Mouse (Mus musculus): ENCODE measurements around the gene Brd7. TPM values are rescaled to one million over a fixed set of nuclear protein-coding genes. Genes with fewer than 3 reads are reported as not detected.

Gene Brd7
- polyA plus RNA-seq, 1 experiment, result 55.2 TPM

DNA sequence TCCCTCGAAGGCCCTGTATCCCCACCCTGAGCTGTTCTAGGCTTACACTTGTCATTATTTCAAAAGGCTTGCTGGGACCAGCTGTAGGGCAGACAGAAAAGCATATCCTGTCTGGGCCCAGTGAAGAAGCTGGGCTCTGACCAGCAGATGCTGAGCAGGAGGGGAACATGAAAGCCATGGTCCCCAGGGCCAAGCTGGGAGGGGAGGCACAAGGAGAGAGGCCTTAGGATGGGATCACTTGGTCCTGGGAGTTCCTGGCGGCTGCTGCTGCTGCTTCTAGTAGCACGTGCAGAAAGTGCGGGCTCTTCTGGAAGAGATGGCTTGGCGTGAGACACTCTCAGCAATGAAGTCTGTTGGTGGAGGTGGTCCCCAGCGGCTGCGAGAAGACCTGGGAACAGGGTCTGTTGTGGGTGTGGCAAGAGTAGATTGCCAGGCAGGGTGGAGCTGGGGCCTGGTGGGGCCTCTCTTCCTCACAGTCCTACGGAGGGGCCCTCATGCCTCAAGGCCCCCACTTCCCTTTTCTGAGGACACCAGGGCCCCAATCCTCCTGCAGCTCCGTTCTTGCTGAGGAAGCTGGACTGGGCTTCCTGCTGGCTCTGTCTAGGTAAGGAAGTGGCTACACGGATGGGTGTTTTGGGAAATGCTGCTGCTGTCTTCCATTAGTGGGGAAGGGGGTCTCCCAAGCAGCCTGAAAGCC is 61.9 kb downstream of the Brd7 start:
- Histone ChIP-seq H3K27ac (ENCODE audit: insufficient read depth, low read length) (no peak overlapping the region), H3K4me3 (ENCODE audit: insufficient read depth, low read length) (no peak overlapping the region), H3K4me1 (ENCODE audit: control insufficient read depth, insufficient read depth, low read length) (no peaks in the 10 kb centered on the region)
- TF ChIP-seq CTCF (IDR thresholded peaks at IDR 0.05; ENCODE audit: borderline replicate concordance, insufficient read depth, low read length) (no peak), POLR2A (IDR thresholded peaks at IDR 0.05; ENCODE audit: low read depth, low read length) (no peak)

DNA sequence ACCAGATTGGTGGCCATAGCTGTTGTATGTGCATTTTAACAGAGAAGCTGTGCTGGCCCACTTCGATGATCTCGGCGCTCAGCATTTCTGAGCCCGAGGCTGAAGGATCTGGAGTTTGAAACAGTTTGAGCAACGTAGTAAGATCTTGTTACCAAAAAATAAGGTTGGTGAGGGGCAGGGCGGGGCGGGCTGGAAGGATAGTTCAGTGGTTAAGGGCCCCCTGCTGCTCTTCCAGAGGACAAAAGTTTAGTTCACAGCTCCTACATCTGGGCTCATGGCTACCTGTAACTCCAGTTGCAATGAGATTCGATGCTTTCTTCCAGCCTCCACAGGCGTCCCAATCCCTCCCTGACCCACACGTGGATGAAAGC is 63.3 kb downstream of the Brd7 start:
- TF ChIP-seq CTCF (IDR thresholded peaks at IDR 0.05; ENCODE audit: borderline replicate concordance, insufficient read depth, low read length) (no peak), POLR2A (IDR thresholded peaks at IDR 0.05; ENCODE audit: low read depth, low read length) (no peak)
- Histone ChIP-seq H3K27ac (ENCODE audit: insufficient read depth, low read length) (no peak overlapping the region), H3K4me3 (ENCODE audit: insufficient read depth, low read length) (no peak overlapping the region), H3K4me1 (ENCODE audit: control insufficient read depth, insufficient read depth, low read length) (no peaks in the 10 kb centered on the region)

DNA sequence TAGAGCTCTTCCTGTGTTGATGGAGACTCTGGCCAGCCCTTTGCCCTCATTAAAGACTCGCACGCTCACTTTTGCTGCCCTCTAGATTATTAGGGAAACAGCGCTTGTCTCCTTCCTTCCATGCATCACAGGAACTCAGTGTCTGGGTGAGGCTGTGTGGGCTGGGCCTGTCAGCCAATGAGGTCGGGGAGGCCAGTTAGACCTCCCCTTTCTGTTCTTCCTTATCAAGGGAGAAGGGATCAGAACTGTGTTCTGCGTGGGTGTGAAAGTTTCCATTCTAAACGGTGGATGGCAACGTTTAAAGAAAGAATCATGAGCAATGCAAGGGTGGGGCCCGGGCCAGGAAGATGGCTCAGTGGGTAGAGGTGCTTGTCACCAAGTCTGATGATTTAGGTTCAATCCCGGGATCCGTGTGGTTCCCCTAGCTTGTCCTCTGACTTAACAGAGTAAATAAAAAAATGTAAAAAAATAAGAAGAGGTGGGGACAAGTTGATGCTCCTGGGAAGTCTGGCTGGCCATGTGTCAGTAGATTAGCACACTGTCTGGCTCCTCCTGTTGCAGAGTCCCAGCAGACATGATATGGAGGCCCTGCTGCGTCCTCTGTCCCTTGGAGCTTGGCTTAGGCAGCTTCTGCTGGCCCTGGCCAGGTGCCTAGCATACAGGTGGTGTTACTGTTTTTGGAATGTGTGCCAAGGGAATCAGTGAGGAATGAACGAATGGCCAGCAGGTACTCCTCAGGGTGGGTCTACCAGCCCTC is 63.8 kb downstream of the Brd7 start:
- no peaks in the 10 kb centered on the region for H3K4me1 ChIP-seq (ENCODE audit: control insufficient read depth, insufficient read depth, low read length)
- no peak overlapping the region for H3K27ac ChIP-seq (ENCODE audit: insufficient read depth, low read length)
- TF ChIP-seq CTCF (IDR thresholded peaks at IDR 0.05; ENCODE audit: borderline replicate concordance, insufficient read depth, low read length) (no peak), POLR2A (IDR thresholded peaks at IDR 0.05; ENCODE audit: low read depth, low read length) (no peak)
- no peak overlapping the region for H3K4me3 ChIP-seq (ENCODE audit: insufficient read depth, low read length)

DNA sequence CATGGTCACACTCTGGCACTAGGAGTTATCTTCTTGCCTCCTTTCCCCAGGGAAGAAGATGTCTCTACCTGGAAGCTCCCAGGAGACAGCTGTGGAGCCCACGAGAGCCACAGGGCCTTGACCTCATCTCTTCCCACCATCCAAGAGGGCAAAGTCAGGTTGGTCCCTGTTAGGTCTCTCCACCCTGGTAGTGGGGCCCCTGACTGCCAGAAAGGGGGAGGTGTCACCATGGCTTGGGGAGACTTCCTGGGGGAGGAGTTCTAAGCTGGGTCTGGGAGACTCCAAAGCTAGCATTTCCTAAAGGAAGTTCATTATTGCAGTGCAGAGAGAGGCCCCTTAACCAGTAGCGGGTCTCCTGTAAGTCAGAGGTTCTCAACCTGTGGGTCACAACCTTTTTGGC is 67.0 kb downstream of the Brd7 start:
- H3K27ac ChIP-seq (ENCODE audit: insufficient read depth, low read length), result no peak overlapping the region
- no peak for TF ChIP-seq CTCF (IDR thresholded peaks at IDR 0.05; ENCODE audit: borderline replicate concordance, insufficient read depth, low read length)
- TF ChIP-seq POLR2A (IDR thresholded peaks at IDR 0.05; ENCODE audit: low read depth, low read length), result no peak
- H3K4me1 ChIP-seq (ENCODE audit: control insufficient read depth, insufficient read depth, low read length), result no peaks in the 10 kb centered on the region
- no peak overlapping the region for H3K4me3 ChIP-seq (ENCODE audit: insufficient read depth, low read length)

DNA sequence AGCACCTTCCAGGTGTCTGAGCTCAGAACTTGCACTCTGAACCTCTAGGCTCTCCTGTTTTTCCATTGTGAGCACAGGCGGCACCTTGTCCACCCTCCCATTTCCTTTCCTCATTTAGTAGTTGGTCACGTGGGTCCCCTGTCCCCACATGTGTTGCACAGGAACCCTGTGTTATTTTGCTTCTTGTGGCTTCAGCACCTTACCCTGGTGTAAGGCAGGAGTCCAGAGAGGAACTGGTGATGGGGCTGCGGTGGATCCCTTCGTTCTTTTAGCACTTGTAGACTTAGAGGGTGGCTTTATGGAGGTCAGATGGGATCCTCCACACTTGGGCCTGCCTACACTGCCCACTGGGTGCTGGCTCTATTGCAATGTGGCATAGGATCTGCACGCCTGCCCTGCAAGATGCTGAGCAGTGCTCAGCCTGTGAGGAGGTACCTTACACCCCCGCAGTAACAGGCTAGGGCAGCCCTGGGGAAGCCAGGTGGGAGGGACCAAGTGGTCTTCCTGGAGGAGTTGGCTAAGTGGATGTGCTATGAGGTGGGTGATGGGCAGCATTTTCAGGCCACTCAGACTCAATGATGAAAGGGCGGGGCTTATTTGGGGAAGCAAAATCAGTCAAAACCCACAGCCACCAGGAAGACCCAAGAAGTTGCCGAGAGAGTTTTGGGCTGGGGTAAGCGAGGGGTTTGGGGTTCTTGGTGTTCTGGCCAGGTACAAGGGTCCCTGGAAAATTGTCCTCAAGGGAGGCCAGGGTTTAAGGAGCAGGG is 68.2 kb downstream of the Brd7 start:
- no peak for TF ChIP-seq POLR2A (IDR thresholded peaks at IDR 0.05; ENCODE audit: low read depth, low read length)
- no peak for TF ChIP-seq CTCF (IDR thresholded peaks at IDR 0.05; ENCODE audit: borderline replicate concordance, insufficient read depth, low read length)
- Histone ChIP-seq H3K27ac (ENCODE audit: insufficient read depth, low read length) (no peak overlapping the region), H3K4me3 (ENCODE audit: insufficient read depth, low read length) (no peak overlapping the region), H3K4me1 (ENCODE audit: control insufficient read depth, insufficient read depth, low read length) (no peaks in the 10 kb centered on the region)

DNA sequence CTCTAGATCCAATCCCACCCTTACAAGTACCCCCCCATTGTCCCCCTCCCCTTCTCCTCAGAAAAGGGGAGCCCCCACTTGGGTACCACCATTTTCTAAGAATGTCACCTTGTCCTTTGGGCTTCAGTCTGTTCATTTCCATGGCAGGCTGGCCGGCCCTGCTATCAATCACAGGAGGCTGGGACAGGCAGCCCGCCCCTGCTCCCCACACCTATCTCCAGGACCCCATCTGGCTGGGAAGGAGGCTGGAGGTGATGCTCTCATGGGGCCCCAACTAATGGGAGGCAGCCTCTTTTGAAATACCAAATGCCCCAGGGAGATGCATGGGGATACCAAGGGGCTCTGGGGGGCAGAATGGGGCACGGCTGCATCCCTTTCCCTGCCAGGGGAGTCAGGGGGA is 69.1 kb downstream of the Brd7 start:
- TF ChIP-seq POLR2A (IDR thresholded peaks at IDR 0.05; ENCODE audit: low read depth, low read length), result no peak
- Histone ChIP-seq H3K4me1 (ENCODE audit: control insufficient read depth, insufficient read depth, low read length) (0 out of 2 replicates have a peak, but pooled peaks cover 6% of the 10 kb centered on the region), H3K27ac (ENCODE audit: insufficient read depth, low read length) (no peak overlapping the region), H3K4me3 (ENCODE audit: insufficient read depth, low read length) (no peak overlapping the region)

DNA sequence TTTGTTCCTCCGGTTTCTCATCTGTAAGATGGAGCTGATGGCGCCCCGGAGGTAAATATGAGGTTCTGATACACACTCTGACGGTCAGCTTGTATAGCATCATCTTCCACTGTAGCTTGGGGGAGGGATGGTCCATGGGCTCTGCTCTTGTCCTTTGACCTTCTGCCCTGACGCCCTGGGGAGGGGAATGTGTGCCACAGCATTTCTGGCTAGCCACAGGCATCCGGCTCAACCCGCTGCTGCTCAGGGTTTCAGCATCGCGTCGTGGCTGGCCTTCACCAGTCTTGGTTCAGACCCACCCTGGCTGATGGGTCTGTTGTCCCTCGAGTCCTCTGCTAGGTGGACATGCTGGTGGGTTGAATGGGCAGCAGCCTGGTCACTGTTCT is 70.7 kb downstream of the Brd7 start:
- TF ChIP-seq POLR2A (IDR thresholded peaks at IDR 0.05; ENCODE audit: low read depth, low read length) (no peak), CTCF (IDR thresholded peaks at IDR 0.05; ENCODE audit: borderline replicate concordance, insufficient read depth, low read length) (no peak)
- no peak overlapping the region for H3K27ac ChIP-seq (ENCODE audit: insufficient read depth, low read length)
- no peak overlapping the region for H3K4me3 ChIP-seq (ENCODE audit: insufficient read depth, low read length)
- H3K4me1 ChIP-seq (ENCODE audit: control insufficient read depth, insufficient read depth, low read length), result 0 out of 2 replicates have a peak, but pooled peaks cover 8% of the 10 kb centered on the region

DNA sequence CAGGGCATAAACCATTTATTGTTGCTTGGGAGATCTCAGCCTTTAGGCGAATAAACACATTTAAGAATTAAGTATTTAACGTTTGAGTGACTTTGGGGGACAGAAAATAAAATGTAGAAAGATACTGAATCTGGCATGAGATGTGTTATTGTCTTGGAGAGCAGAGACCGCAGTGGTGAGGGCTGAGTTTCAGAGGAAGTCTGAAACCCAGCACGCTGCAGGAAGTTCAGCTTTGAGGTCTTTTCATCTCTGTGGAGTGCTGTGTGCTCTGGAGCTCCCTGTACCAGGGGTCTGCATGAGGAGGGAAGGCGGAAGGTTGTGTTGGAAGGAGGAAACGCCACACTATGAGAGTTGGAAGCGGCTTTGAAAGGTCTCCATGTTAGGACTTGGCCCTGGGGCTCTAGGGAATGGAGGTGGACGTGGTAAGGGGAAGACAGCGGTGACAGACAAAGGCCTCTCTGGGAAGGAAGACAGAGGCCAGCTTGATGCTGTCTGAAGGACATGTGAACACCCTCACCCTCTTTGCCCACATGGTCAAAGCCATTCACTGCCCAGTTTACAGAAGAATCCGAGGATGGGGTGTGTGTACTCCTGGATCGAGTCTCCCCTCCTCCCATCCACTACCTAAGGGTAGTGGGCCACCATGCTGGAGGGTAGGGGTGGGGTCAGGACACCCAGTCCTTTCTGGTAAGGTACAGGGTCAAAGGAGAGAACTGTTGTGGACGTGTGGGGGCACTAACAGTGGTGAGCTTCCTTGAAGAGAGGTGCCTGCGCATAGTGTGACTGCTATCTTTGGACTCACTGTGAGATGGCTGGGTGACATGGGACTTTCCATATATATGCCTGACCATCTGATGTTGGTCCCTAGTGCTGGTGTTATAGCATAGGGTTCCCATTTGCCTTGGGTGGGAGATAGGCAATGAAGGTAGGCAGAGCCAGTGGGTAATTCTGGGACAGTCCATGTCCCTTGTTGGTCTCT is 71.4 kb downstream of the Brd7 start:
- H3K27ac ChIP-seq (ENCODE audit: insufficient read depth, low read length), result no peak overlapping the region
- TF ChIP-seq POLR2A (IDR thresholded peaks at IDR 0.05; ENCODE audit: low read depth, low read length) (no peak), CTCF (IDR thresholded peaks at IDR 0.05; ENCODE audit: borderline replicate concordance, insufficient read depth, low read length) (no peak)
- H3K4me1 ChIP-seq (ENCODE audit: control insufficient read depth, insufficient read depth, low read length), result 0 out of 2 replicates have a peak, but pooled peaks cover 8% of the 10 kb centered on the region
- H3K4me3 ChIP-seq (ENCODE audit: insufficient read depth, low read length), result no peak overlapping the region

DNA sequence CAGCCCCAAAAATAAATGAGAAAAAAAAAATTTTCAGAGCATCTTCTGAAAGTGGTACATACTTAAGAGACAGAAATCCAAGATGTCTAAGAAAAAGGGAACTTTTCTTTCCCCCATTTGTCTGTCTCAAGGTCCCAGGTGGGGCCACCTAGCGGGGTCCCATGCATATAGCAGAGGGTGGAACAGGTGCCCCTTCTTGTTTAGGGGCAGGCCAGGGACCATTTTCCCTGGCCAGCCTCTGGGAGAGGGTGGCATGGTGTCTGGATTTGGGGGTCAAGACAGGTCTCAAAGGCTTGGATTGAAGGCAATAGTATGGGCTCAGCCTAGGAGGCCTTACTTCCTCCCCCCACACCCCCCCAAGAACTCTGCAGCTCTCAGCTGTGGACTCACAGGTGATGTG is 72.1 kb downstream of the Brd7 start:
- TF ChIP-seq POLR2A (IDR thresholded peaks at IDR 0.05; ENCODE audit: low read depth, low read length), result no peak
- TF ChIP-seq CTCF (IDR thresholded peaks at IDR 0.05; ENCODE audit: borderline replicate concordance, insufficient read depth, low read length), result no peak
- H3K4me1 ChIP-seq (ENCODE audit: control insufficient read depth, insufficient read depth, low read length), result peaks cover 12% of the 10 kb centered on the region; the same call in 1 of the 2 replicates
- no peak overlapping the region for H3K4me3 ChIP-seq (ENCODE audit: insufficient read depth, low read length)
- H3K27ac ChIP-seq (ENCODE audit: insufficient read depth, low read length), result no peak overlapping the region
